Mouse (Mus musculus) neural tube, embryonic 10.5 days (tissue): Measurements from ENCODE around the gene Hdac4.

ENCODE experiments used
- DNase-seq: peaks from one replicate; pipeline ENCODE4 v3.0.0-alpha.2; 2017; ENCODE audit warnings: low spot score; ENCODE audit errors: extremely low spot score

The Hdac4 gene

GRCm38 (mm10) chr1:92030541-92030940, 165.0 kb downstream of the Hdac4 start:
- no peak for DNase-seq

DNA sequence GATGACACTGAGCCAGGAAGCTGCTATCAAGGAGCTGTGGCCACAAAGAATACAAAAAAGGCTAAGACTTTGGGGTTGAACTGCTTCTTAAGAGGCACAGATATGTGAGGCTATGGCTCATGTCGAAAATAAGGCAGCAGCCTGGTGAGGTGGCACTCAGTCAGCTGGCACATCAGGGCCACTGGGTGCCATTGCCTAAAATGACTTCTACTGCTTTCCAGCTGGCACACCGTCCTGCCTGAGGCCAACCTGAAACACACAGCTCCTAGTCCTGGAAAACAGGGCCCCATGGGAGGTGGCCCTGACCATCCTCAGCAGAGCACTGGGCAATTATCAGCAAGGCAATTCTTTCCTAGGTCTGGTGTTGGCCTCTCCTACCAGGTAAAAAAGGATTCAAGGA, 167.3 kb downstream of the Hdac4 start:
- no peak for DNase-seq

DNA sequence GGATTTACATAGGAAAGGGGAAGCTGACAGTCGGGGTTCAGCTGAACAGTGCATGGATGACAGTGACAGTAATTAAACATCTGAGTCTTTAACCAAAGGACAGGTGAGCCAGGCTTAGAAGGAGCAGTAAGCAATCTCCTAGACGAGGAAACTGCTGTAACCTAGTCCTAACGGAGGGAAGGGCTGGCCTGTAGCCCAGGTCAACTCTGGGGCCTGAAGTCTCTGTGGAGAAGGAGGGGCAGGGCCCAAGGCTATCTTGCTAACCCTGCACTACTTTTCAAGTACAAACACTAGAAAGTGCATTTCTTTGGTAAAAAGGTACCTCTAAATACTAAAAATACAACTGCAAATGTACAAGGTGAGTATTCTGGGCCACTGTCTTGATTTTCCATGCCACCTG, 169.1 kb downstream of the Hdac4 start:
- DNase-seq, result no peak

DNA sequence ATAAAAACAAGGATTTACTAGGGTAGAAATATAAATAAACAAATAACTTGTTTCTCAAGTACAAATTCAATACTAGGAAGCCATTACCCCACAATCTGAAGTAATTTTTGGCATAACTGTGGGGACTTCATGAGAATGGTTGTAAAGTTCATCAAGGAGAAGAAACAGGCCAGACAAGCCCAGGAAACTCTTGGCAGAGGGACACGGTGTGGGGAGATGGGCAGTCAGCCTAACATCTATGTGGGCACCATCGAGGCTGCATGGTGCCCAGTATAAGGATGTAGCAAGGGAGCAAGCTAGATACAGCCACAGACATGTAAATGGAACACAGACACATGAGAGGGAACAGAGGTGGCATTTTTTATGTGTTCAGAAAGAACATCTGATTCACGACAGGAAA, 171.6 kb downstream of the Hdac4 start:
- no peak for DNase-seq

DNA sequence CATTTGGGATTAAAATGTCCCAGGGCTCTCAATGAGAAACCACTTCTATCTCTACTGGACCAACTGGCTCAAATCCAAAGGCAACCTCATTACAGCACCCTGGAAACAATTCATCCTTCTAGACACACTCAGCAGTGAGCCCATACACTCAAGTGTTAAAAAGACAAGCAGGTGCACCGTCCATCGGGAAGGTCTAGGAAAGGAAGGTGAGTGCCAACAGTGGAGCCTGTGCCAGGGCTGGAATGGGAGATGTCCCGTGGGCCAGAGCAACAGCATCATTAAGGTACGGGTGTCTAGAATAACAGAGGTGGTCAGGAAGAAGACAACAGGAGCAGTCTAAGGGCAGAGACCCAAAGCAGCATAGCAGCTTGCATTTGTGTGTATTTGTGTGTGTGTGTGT, 173.5 kb downstream of the Hdac4 start:
- no peak for DNase-seq

GRCm38 (mm10) chr1:92015938-92016672, 179.4 kb downstream of the Hdac4 start:
- no peak for DNase-seq

DNA sequence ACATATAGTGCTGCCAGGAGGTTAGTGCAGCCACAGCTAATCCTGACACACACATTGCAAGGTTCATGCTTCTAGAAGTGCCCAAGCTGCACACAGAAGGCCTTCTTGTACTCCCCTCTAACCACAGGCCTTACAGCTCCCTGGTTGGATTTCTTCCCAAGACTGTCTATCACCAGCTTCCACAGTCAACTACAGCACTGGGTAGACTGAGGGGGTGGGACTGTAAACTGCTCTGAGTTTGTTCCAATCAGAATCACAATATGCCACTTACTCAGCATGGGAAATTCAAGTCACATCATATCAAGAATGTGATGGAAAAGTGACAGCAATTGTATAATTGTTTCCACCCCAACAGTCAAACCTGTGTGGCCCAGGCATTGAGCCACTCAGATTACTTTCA, 180.2 kb downstream of the Hdac4 start:
- no peak for DNase-seq

- DNase-seq, result no peak
Observed at GRCm38 (mm10) chr1:92014496-92014895, 181.0 kb downstream of the Hdac4 start.

- DNase-seq, result no peak
Observed at GRCm38 (mm10) chr1:92006666-92007065, 188.8 kb downstream of the Hdac4 start.

- DNase-seq, result no peak
Observed at GRCm38 (mm10) chr1:92005617-92005940, 189.9 kb downstream of the Hdac4 start.

GRCm38 (mm10) chr1:92004906-92005616, 190.4 kb downstream of the Hdac4 start:
- no peak for DNase-seq

DNA sequence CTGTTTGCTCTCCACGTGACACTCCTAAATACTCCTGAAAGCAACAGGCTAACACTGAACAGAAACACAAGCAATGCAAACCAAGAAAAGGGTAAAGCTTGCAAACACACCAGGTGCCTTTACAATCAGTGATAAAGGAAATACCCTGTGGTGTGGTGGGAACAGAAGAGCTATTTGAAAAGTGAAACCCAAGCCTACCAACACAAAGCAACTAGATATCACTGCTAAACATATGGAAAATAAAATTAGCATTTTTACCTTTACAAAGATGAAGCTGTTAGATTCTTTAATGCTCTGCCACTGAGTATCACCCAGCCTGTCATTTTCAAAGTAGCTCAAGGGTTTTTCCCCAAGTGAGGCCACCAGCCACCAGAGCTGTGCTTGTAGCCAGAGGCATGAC, 191.4 kb downstream of the Hdac4 start:
- DNase-seq, result no peak

DNA sequence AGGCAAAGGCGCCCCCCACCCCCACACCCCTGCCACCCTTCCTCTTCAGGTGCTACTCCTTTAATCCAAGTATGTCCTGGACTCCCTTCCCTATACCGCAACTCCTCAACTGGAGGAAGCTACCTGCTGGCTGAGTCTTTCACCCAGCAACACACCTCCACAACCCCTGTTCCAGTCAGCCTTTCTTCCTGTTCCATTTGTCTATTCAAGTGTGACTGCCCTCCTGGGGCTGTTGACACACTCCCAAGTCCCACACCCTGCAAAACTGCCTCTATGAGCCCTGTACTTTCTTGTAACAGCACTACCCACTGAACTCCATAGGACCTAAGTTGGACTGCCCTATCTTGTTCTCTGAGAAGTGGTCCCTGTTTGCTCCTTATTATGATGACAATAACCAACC, 195.3 kb downstream of the Hdac4 start:
- no peak for DNase-seq

DNA sequence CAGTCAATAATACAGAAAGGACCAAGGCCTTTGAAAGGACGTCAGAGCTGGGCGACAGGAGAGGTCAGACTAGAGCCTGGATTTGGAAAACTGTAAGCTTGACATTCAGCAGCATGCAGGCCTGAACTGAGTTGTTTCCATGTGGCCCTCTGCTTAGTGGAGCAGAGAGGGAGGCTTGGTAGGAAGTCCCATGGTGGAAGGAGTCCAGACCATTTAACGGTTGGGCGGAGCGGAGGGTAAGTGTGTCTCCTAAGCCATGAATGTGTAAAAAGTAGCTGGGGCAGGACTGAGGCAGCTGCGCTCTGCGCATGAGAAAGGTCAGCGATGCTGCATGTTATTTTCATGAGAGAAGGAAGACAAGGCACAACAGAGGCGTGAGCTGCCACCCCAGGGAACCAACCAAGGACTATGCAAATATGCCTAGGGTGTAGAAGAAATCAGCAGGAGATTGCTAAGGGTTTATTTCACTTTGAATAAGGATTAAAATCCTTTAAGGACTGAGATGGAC, 201.8 kb downstream of the Hdac4 start:
- no peak for DNase-seq

DNA sequence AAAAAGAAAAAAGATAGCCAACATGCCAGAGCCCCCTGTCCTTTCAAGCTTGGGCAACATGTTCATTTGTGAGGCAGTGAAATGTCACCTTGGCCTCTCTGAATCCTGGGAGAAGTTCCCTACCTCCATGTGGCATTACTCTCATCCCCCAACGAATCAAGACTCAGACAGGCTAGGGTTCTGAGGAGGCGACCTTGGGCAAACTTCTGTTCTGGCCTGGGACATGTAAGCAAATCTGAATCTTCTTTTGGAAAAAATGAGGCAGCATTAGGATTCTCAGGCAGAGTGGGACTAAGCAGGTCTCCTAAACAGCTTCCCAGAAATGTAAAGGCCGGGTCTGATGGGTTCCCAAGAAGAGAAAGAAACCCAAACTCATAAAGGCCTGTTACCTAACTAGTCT, 202.8 kb downstream of the Hdac4 start:
- DNase-seq, result no peak

GRCm38 (mm10) chr1:91991597-91991996, 203.9 kb downstream of the Hdac4 start:
- DNase-seq, result no peak

DNA sequence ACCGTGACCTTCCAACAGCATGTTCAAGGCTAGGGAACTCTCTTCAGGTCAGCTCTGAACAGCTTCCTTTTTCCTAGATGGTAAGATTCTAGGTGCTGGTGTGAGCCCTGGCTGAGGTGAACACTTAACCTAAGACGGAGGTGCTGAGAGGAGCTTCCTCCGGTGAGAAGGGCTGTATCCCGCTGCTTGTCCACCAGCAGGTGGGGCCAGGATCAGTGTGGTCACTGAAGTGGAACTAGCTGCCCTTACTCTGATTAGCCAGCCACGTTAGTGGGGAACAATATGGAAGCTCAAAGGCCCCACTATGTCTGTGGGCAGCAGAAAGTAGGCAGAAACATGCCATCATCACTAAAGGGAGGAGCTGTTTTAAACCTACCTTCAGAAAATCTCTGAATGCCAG, 204.6 kb downstream of the Hdac4 start:
- DNase-seq, result no peak

DNA sequence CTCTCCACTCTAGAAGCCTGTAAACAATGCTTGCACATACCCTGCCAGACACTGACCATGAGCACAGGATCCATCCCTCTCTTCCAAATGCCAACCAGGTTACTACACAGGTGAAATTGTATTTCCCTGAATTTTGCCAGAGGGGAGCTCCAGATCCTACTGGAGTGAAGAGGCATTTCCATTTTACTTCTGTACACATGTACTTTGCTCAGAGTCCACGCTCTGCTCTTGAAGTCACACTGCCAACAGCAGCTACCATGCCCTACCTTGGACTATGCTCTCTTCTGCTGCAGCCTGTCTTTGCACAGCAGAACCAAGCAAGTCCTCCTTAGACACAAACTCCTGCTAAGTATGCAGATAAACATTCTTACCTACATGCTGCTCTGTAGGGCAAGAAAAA, 206.6 kb downstream of the Hdac4 start:
- DNase-seq, result no peak

DNA sequence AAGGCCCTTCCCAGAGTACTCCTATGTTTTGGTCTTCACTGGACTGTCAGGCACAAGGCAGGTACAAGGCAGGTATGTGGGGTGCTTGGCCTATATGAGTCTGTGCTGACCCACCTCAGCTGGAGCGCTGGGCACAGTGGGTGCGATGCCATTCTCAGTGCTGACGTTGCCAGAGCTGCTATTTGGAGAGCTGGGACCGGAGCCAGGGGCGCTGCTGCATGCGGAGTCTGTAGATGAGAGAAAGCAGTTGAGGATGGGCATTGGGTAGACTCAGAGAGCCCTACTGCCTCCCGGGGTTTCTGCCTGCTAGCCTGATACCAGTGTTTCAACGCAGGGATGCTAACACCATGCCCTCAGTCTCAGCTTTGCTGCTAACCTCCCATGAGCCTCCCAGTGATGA, 208.1 kb downstream of the Hdac4 start:
- DNase-seq, result no peak

- DNase-seq, result no peak
Observed at GRCm38 (mm10) chr1:91985783-91986182, 209.7 kb downstream of the Hdac4 start.

- no peak for DNase-seq
Observed at GRCm38 (mm10) chr1:91984507-91984906, 211.0 kb downstream of the Hdac4 start.

- no peak for DNase-seq
Observed at GRCm38 (mm10) chr1:91981381-91981780, 214.1 kb downstream of the Hdac4 start.

DNA sequence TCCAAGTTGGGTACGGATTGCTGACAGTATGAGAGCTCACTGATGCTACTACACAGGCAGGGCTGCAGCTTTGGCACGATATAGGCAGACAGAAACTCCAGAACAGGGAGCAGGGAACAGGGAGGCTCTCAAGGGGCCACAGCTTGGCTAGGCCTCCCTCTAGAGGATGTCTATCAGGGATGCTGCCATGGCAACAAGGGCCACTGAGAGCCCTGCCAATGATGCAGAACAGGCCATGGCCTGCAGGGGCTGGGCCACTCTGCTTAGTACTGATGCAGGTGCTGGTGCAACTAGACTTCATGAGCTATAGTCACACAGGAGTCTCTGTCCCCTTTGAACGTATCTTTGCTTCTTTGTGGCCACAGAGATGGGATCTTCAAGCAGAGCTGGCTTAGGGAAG, 217.1 kb downstream of the Hdac4 start:
- DNase-seq, result no peak
